Mouse (Mus musculus) forebrain, postnatal 0 days (tissue): ENCODE measurements around the gene Trnau1ap. TPM values are rescaled to one million over a fixed set of nuclear protein-coding genes. Genes with fewer than 3 reads are reported as not detected.

Experiments
- ATAC-seq: fragments of 200-750 bp; cut with Nextera tagmentation; 2 replicates; pipeline ENCODE4 v1.8.0; 2017; ENCODE audit warnings: mild to moderate bottlenecking, moderate library complexity
- DNase-seq: peaks from one replicate; pipeline ENCODE4 v3.0.0-alpha.2; 2015
- H3K27ac ChIP-seq: fragments of 300-500 bp; sonication (generic); 2 replicates; pipeline ENCODE4 v1.5.1; 2014; ENCODE audit warnings: low read depth, mild to moderate bottlenecking, antibody characterized with exemption, low read length, moderate library complexity, mixed read lengths
- H3K27me3 ChIP-seq: fragments of 300-500 bp; sonication (generic); 2 replicates; pipeline ENCODE4 v1.6.1; 2014; ENCODE audit warnings: mild to moderate bottlenecking, low read length, mixed read lengths; ENCODE audit not compliant: insufficient read depth
- H3K36me3 ChIP-seq: fragments of 300-500 bp; sonication (generic); 2 replicates; pipeline ENCODE4 v1.6.1; 2014; ENCODE audit warnings: mild to moderate bottlenecking, moderate library complexity; ENCODE audit not compliant: insufficient read depth
- H3K4me1 ChIP-seq: fragments of 300-500 bp; sonication (generic); 2 replicates; pipeline ENCODE4 v1.6.1; 2014; ENCODE audit warnings: antibody characterized with exemption; ENCODE audit not compliant: insufficient read depth
- H3K4me2 ChIP-seq: fragments of 300-500 bp; sonication (generic); 2 replicates; pipeline ENCODE4 v1.6.1; 2014; ENCODE audit warnings: low read depth, mild to moderate bottlenecking, moderate library complexity
- H3K4me3 ChIP-seq: fragments of 300-500 bp; sonication (generic); 2 replicates; pipeline ENCODE4 v1.5.1; 2014; ENCODE audit warnings: low read depth, low read length, mixed read lengths
- H3K9ac ChIP-seq: fragments of 300-500 bp; sonication (generic); 2 replicates; pipeline ENCODE4 v1.6.1; 2014; ENCODE audit warnings: mild to moderate bottlenecking
- H3K9me3 ChIP-seq: fragments of 300-500 bp; sonication (generic); 2 replicates; pipeline ENCODE4 v1.6.1; 2016; ENCODE audit warnings: low read length
- CTCF ChIP-seq: sonication (generic); IDR thresholded peaks from 2 replicates; pipeline ENCODE4 v1.5.1; 2016; ENCODE audit warnings: antibody characterized with exemption, control low read depth, low read depth
- WGBS: fragments of 180-500 bp; shearing (Covaris S2); extraction: QIAGEN DNeasy Blood & Tissue Kit; methylation state at CpG from one replicate; pipeline ENCODE4 v1.1.7; 2014; 5-methylcytosine and 5-hydroxymethylcytosine counted together
- polyA plus RNA-seq: library from polyadenylated mRNA; unstranded; fragments of >200 nt; fragmentation: Nextera tagmentation; extraction: Ambion mirVana; gene quantifications from 2 replicates; pipeline ENCODE4 v1.2.1, GENCODE M21; 2015
- total RNA-seq: library from RNA; depleted of rRNA; stranded (reverse); fragments of >200 nt; gene quantifications from 2 replicates; pipeline ENCODE4 v1.2.3, GENCODE M21; 2014

The Trnau1ap gene
- total and polyA plus RNA-seq, 2 experiments from 2014 or later: 62.1 TPM

- peak overlapping the region; percentile 73 for H3K4me2 ChIP-seq
- peaks cover 23% of the 10 kb centered on the region for H3K36me3 ChIP-seq
- ATAC-seq (no peak), DNase-seq (no peak)
- H3K4me1 ChIP-seq: peaks cover 7% of the 10 kb centered on the region; the same call in 1 of the 2 replicates
- TF ChIP-seq CTCF: no peak
- H3K27me3 ChIP-seq: no peaks in the 10 kb centered on the region
- peak overlapping the region; percentile 91 for H3K9ac ChIP-seq
- peak overlapping the region; percentile 84 for H3K27ac ChIP-seq
- H3K9me3 ChIP-seq: no peaks in the 10 kb centered on the region
- 6% methylated on average over 10 of the region's 10 CpGs for WGBS
- H3K4me3 ChIP-seq: peak overlapping the region; percentile 83
These were observed 557 bp upstream of the Trnau1ap start for GRCm38 (mm10) chr4:132329835-132330354.

- Histone ChIP-seq H3K27me3 (no peaks in the 10 kb centered on the region), H3K36me3 (peaks cover 23% of the 10 kb centered on the region), H3K9me3 (no peaks in the 10 kb centered on the region), H3K27ac (no peak overlapping the region; the same call in 1 of the 2 replicates), H3K4me2 (peak overlapping the region; percentile 73), H3K4me1 (peaks cover 7% of the 10 kb centered on the region; the same call in 1 of the 2 replicates), H3K4me3 (peak overlapping the region; percentile 83), H3K9ac (peak overlapping the region; percentile 91)
- DNase-seq (peak; percentile 2), ATAC-seq (no peak)
- WGBS: 39% methylated on average over 14 of the region's 14 CpGs
- no peak for TF ChIP-seq CTCF
These were observed 851 bp downstream of the Trnau1ap start for GRCm38 (mm10) chr4:132328391-132328982.

- Histone ChIP-seq H3K4me1 (peaks cover 7% of the 10 kb centered on the region; the same call in 1 of the 2 replicates), H3K9ac (no peak overlapping the region), H3K4me3 (no peak overlapping the region), H3K27ac (no peak overlapping the region), H3K9me3 (no peaks in the 10 kb centered on the region), H3K27me3 (no peaks in the 10 kb centered on the region), H3K36me3 (peaks cover 22% of the 10 kb centered on the region), H3K4me2 (no peak overlapping the region)
- 71% methylated on average over 5 of the region's 5 CpGs for WGBS
- no peak for TF ChIP-seq CTCF
- ATAC-seq (no peak), DNase-seq (no peak)
These were observed 2.9 kb downstream of the Trnau1ap start for GRCm38 (mm10) chr4:132326481-132326880.

- H3K4me2 ChIP-seq: no peak overlapping the region
- no peaks in the 10 kb centered on the region for H3K27me3 ChIP-seq
- TF ChIP-seq CTCF: no peak
- DNase-seq: no peak
- no peak overlapping the region for H3K27ac ChIP-seq
- H3K4me1 ChIP-seq: peaks cover under 1% of the 10 kb centered on the region; the same call in 1 of the 2 replicates
- ATAC-seq: no peak
- H3K4me3 ChIP-seq: no peak overlapping the region
- H3K36me3 ChIP-seq: peaks cover 62% of the 10 kb centered on the region
- WGBS: 83% methylated on average over 8 of the region's 8 CpGs
- no peaks in the 10 kb centered on the region for H3K9me3 ChIP-seq
- no peak overlapping the region for H3K9ac ChIP-seq
These were observed 13.6 kb downstream of the Trnau1ap start for GRCm38 (mm10) chr4:132315711-132316110.

GRCm38 (mm10) chr4:132312627-132313026 is 16.7 kb downstream of the Trnau1ap start:
- ATAC-seq: no peak
- Histone ChIP-seq H3K9ac (no peak overlapping the region), H3K36me3 (peaks cover 48% of the 10 kb centered on the region), H3K27ac (no peak overlapping the region), H3K4me3 (no peak overlapping the region), H3K27me3 (no peaks in the 10 kb centered on the region), H3K9me3 (no peaks in the 10 kb centered on the region), H3K4me1 (peaks cover 12% of the 10 kb centered on the region; the same call in 1 of the 2 replicates), H3K4me2 (no peak overlapping the region)
- WGBS: 88% methylated on average over 5 of the region's 5 CpGs
- no peak for DNase-seq
- no peak for TF ChIP-seq CTCF

- Histone ChIP-seq H3K27me3 (no peaks in the 10 kb centered on the region), H3K4me1 (peaks cover 12% of the 10 kb centered on the region; the same call in 1 of the 2 replicates), H3K9me3 (no peaks in the 10 kb centered on the region), H3K4me3 (no peak overlapping the region), H3K27ac (no peak overlapping the region), H3K9ac (no peak overlapping the region), H3K36me3 (peaks cover 46% of the 10 kb centered on the region), H3K4me2 (no peak overlapping the region)
- WGBS: 64% methylated on average over 3 of the region's 3 CpGs
- no peak for ATAC-seq
- no peak for TF ChIP-seq CTCF
- DNase-seq: no peak
These were observed 17.5 kb downstream of the Trnau1ap start for GRCm38 (mm10) chr4:132311801-132312200.

- Histone ChIP-seq H3K4me3 (no peak overlapping the region), H3K27me3 (no peaks in the 10 kb centered on the region), H3K9ac (no peak overlapping the region), H3K9me3 (no peaks in the 10 kb centered on the region), H3K4me1 (peaks cover 12% of the 10 kb centered on the region; the same call in 1 of the 2 replicates), H3K27ac (no peak overlapping the region), H3K36me3 (peaks cover 40% of the 10 kb centered on the region), H3K4me2 (no peak overlapping the region)
- 26% methylated on average over 1 of the region's 1 CpGs for WGBS
- DNase-seq: no peak
- no peak for TF ChIP-seq CTCF
- no peak for ATAC-seq
These were observed 18.1 kb downstream of the Trnau1ap start for GRCm38 (mm10) chr4:132311209-132311608.
